Comparison of ENCODE assay signal across 32 mouse cellular contexts in genomic region chr10:5570059-5570458, GRCm38 (mm10). TPM values are rescaled to one million over a fixed set of nuclear protein-coding genes. Genes with fewer than 3 reads are reported as not detected.
"Had no signal": no experiment of that assay in that cellular context is flagged by ENCODE, and none has a peak within 500 bp of the region (broad histone marks: within the 10 kb centered on the region; RNA-seq: fewer than 3 reads in every experiment).

No protein-coding gene starts in this region.

- H3K4me1 ChIP-seq: limb, embryonic 10.5 days; limb, embryonic 12.5 days; limb, embryonic 13.5 days; limb, embryonic 15.5 days; liver, embryonic 12.5 days; liver, embryonic 13.5 days; liver, embryonic 15.5 days; lung, embryonic 15.5 days; midbrain, embryonic 10.5 days; midbrain, embryonic 12.5 days; midbrain, embryonic 13.5 days; midbrain, embryonic 15.5 days; neural tube, embryonic 12.5 days; neural tube, embryonic 13.5 days had no signal

- ATAC-seq: liver, embryonic 12.5 days; lung, postnatal 0 days; midbrain, embryonic 13.5 days; midbrain, embryonic 15.5 days; midbrain, embryonic 16.5 days had no signal

- H3K4me2 ChIP-seq: limb, embryonic 12.5 days; limb, embryonic 13.5 days; limb, embryonic 15.5 days; liver, embryonic 12.5 days; liver, embryonic 13.5 days; liver, embryonic 15.5 days; lung, embryonic 14.5 days; lung, embryonic 15.5 days; midbrain, embryonic 11.5 days; midbrain, embryonic 12.5 days; midbrain, embryonic 13.5 days; midbrain, embryonic 15.5 days; neural tube, embryonic 12.5 days; neural tube, embryonic 13.5 days had no signal

- H3K27ac ChIP-seq: limb, embryonic 10.5 days; limb, embryonic 12.5 days; limb, embryonic 13.5 days; limb, embryonic 15.5 days; liver, embryonic 12.5 days; liver, embryonic 13.5 days; liver, embryonic 14.5 days; liver, embryonic 15.5 days; lung, embryonic 15.5 days; macrophage; midbrain, embryonic 10.5 days; midbrain, embryonic 12.5 days; midbrain, embryonic 13.5 days; midbrain, embryonic 15.5 days; neural tube, embryonic 12.5 days; neural tube, embryonic 13.5 days had no signal

- H3K36me3 ChIP-seq: limb, embryonic 10.5 days; limb, embryonic 12.5 days; limb, embryonic 13.5 days; limb, embryonic 15.5 days; liver, embryonic 12.5 days; liver, embryonic 13.5 days; liver, embryonic 15.5 days; lung, embryonic 15.5 days; midbrain, embryonic 10.5 days; midbrain, embryonic 12.5 days; midbrain, embryonic 13.5 days; midbrain, embryonic 15.5 days; neural tube, embryonic 12.5 days; neural tube, embryonic 13.5 days had no signal

- H3K27me3 ChIP-seq: limb, embryonic 12.5 days; limb, embryonic 13.5 days; limb, embryonic 15.5 days; liver, embryonic 12.5 days; liver, embryonic 13.5 days; liver, embryonic 15.5 days; lung, embryonic 15.5 days; megakaryocyte, embryonic 14.5 days; midbrain, embryonic 12.5 days; midbrain, embryonic 13.5 days; midbrain, embryonic 15.5 days; neural tube, embryonic 12.5 days; neural tube, embryonic 13.5 days had no signal

- H3K4me3 ChIP-seq: limb, embryonic 10.5 days; limb, embryonic 12.5 days; limb, embryonic 13.5 days; limb, embryonic 15.5 days; liver, embryonic 12.5 days; liver, embryonic 13.5 days; liver, embryonic 15.5 days; lung, embryonic 15.5 days; megakaryocyte, embryonic 14.5 days; midbrain, embryonic 10.5 days; midbrain, embryonic 12.5 days; midbrain, embryonic 13.5 days; midbrain, embryonic 15.5 days; myocyte; neural tube, embryonic 12.5 days; neural tube, embryonic 13.5 days had no signal

- H3K9me3 ChIP-seq: limb, embryonic 10.5 days; limb, embryonic 12.5 days; limb, embryonic 13.5 days; limb, embryonic 15.5 days; liver, embryonic 12.5 days; liver, embryonic 13.5 days; lung, embryonic 15.5 days; midbrain, embryonic 10.5 days; midbrain, embryonic 12.5 days; midbrain, embryonic 13.5 days; midbrain, embryonic 15.5 days; neural tube, embryonic 12.5 days; neural tube, embryonic 13.5 days had no signal

- H3K9ac ChIP-seq: limb, embryonic 12.5 days; limb, embryonic 13.5 days; limb, embryonic 15.5 days; liver, embryonic 12.5 days; liver, embryonic 13.5 days; liver, embryonic 14.5 days; liver, embryonic 15.5 days; lung, embryonic 14.5 days; lung, embryonic 15.5 days; midbrain, embryonic 12.5 days; midbrain, embryonic 13.5 days; midbrain, embryonic 15.5 days; neural tube, embryonic 12.5 days; neural tube, embryonic 13.5 days had no signal

- DNase-seq: left cerebral cortex, postnatal 4 days; liver; liver, embryonic 13.5 days; lung, adult 18-20 months; lung, adult 2 months; lung, embryonic 14.5 days; lung, postnatal 10 days; lung, postnatal 14 days; lung, postnatal 36 days; lung, postnatal 4 days; midbrain, embryonic 14.5 days had no signal

RNA-seq across cellular contexts. Expression of gene Myct1, which starts 23.5 kb away (rescaled TPM):
- total RNA-seq: monocyte, adult 5-6 weeks had no signal
- polyA plus RNA-seq: myocyte had no signal
